Mouse (Mus musculus): ENCODE data around the gene Il1f10. TPM values are rescaled to one million over a fixed set of nuclear protein-coding genes. Genes with fewer than 3 reads are reported as not detected.

Gene Il1f10
- not detected in 2 replicates for polyA plus RNA-seq (2012; rRNA removed)

DNA sequence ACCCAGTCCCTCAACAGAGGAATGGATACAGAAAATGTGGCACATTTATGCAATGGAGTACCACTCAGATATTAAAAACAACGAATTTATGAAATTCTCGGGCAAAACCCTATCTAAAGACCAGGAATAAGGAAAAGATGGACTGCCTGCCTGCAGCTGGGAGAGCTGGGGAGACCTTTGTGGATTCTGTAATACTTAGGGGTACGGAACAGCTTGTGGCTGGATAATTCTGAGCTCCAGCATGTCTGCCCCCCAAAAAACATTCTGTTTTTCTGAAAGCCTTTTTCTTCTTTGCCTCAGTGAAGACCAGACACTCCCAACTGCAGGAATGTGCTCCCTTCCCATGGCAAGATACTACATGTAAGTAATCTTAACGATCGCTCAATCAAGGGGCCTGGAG, at the start of gene Il1f10:
Il1f10 (plus strand) TSS at position 301 of the 400 bp plus-strand sequence.

DNA sequence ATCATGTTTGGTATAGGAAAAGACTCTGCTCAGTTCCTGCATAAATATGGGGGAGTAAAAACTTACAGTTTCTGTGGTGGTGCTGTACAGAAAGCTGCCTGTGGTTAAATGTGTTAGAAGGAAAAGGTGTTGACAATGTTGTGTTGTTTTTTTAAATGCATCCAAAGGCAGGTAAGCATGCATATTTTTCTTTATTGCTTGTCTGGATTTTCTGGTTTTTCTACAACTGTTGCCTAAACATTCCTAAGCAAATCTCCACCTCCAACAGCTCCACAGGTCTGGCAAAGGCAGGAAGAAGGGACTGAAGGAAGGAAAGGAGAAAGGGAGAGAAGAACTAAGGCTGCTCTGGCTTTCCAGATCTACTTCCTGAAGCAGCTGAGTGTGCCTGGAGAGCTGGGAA, 14.3 kb upstream of the Il1f10 start, which contains the start of gene Il1f5:
Il1f5 (plus strand) TSS at position 301 of the 400 bp plus-strand sequence.

DNA sequence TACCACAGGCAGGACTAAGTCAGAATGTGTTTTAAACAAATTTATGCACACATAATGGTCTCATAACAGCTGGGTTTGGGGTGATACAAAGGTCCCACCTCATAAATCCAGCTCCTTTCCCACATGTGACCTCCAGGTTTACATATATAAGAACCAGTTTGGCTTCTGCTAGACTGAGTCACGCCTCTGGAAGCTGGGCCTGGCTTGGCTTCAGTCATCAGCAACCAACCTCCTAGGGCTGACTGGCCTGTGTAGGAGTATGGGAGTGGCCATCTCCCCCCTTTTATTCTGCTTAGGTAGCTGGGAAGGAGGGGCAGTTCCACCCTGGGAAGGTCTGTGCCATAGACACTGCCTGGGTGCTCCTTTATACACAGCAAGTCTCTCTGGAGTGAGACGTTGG, 45.5 kb downstream of the Il1f10 start, which contains the start of gene Il1rn:
Il1rn (plus strand) TSS at position 309 of the 400 bp plus-strand sequence.

Other genes starting within 250 kb of the Il1f10 start
- gene Hnmt, start 241.8 kb upstream of the Il1f10 start, polyA plus RNA-seq (2012; rRNA removed), result 0.56 and 0.75 TPM in 2 replicates
- gene Tbpl2, start 194.6 kb upstream of the Il1f10 start, polyA plus RNA-seq (2012; rRNA removed), result not detected in 2 replicates
- not detected in 2 replicates for gene Il1f8, start 138.0 kb upstream of the Il1f10 start, polyA plus RNA-seq (2012; rRNA removed)
- not detected in 2 replicates for gene Il1f9, start 104.7 kb upstream of the Il1f10 start, polyA plus RNA-seq (2012; rRNA removed)
- gene Il1f6, start 75.8 kb upstream of the Il1f10 start, polyA plus RNA-seq (2012; rRNA removed), result not detected in 2 replicates
- not detected in 2 replicates for gene Il1f5, start 14.2 kb upstream of the Il1f10 start, polyA plus RNA-seq (2012; rRNA removed)
- gene Il1rn, start 45.7 kb downstream of the Il1f10 start, polyA plus RNA-seq (2012; rRNA removed), result 0.07 and 0.26 TPM in 2 replicates
- gene Psd4, start 76.4 kb downstream of the Il1f10 start, polyA plus RNA-seq (2012; rRNA removed), result 1.5 and 1.6 TPM in 2 replicates
- 1.3 and 6.1 TPM in 2 replicates for gene Pax8, start 184.4 kb downstream of the Il1f10 start, polyA plus RNA-seq (2012; rRNA removed)